Mouse (Mus musculus) intestine, postnatal 0 days (tissue): Measurements from ENCODE around the gene Ehd2. TPM values are rescaled to one million over a fixed set of nuclear protein-coding genes. Genes with fewer than 3 reads are reported as not detected.

ENCODE experiments used
- ATAC-seq: fragments of 200-750 bp; cut with Nextera tagmentation; 2 replicates; pipeline ENCODE4 v1.8.0; 2017; ENCODE audit warnings: mild to moderate bottlenecking, moderate TSS enrichment, moderate library complexity
- H3K27ac ChIP-seq: fragments of 300-500 bp; sonication (generic); 2 replicates; pipeline ENCODE4 v1.5.1; 2014; ENCODE audit warnings: mild to moderate bottlenecking, low read depth, low read length, moderate library complexity
- H3K27me3 ChIP-seq: fragments of 300-500 bp; sonication (generic); replicated peaks from 2 replicates; pipeline ENCODE4 v1.6.1; 2014; ENCODE audit warnings: low read length, mixed read lengths; ENCODE audit not compliant: control insufficient read depth, insufficient read depth
- H3K36me3 ChIP-seq: fragments of 300-500 bp; sonication (generic); 2 replicates; pipeline ENCODE4 v1.6.1; 2014; ENCODE audit warnings: mild to moderate bottlenecking, moderate library complexity; ENCODE audit not compliant: control insufficient read depth, insufficient read depth
- H3K4me1 ChIP-seq: fragments of 300-500 bp; sonication (generic); replicated peaks from 2 replicates; pipeline ENCODE4 v1.6.1; 2014; ENCODE audit warnings: antibody characterized with exemption, low read length, mixed read lengths; ENCODE audit not compliant: control insufficient read depth, insufficient read depth
- H3K4me2 ChIP-seq: fragments of 300-500 bp; sonication (generic); replicated peaks from 2 replicates; pipeline ENCODE4 v1.6.1; 2014; ENCODE audit warnings: low read depth, mild to moderate bottlenecking, moderate library complexity
- H3K4me3 ChIP-seq: fragments of 300-500 bp; sonication (generic); 2 replicates; pipeline ENCODE4 v1.5.1; 2014; ENCODE audit warnings: low read depth, low read length
- H3K9ac ChIP-seq: fragments of 300-500 bp; sonication (generic); 2 replicates; pipeline ENCODE4 v1.6.1; 2014; ENCODE audit warnings: mild to moderate bottlenecking, low read depth, low read length
- H3K9me3 ChIP-seq: fragments of 300-500 bp; sonication (generic); 2 replicates; pipeline ENCODE4 v1.6.1; 2016; ENCODE audit warnings: mixed run types; ENCODE audit not compliant: control insufficient read depth
- CTCF ChIP-seq: sonication (generic); IDR thresholded peaks from 2 replicates; pipeline ENCODE4 v1.5.1; 2016; ENCODE audit warnings: low read depth, mild to moderate bottlenecking, control low read depth, antibody characterized with exemption, moderate library complexity
- WGBS: fragments of 180-500 bp; shearing (Covaris S2); extraction: QIAGEN DNeasy Blood & Tissue Kit; methylation state at CpG from one replicate; pipeline ENCODE4 v1.1.7; 2014; 5-methylcytosine and 5-hydroxymethylcytosine counted together
- polyA plus RNA-seq: library from polyadenylated mRNA; unstranded; fragments of >200 nt; fragmentation: Nextera tagmentation; extraction: Ambion mirVana; gene quantifications from 2 replicates; pipeline ENCODE4 v1.2.1, GENCODE M21; 2015

Ehd2 gene
- polyA plus RNA-seq, 1 experiment from 2014 or later: 29.3 TPM

DNA sequence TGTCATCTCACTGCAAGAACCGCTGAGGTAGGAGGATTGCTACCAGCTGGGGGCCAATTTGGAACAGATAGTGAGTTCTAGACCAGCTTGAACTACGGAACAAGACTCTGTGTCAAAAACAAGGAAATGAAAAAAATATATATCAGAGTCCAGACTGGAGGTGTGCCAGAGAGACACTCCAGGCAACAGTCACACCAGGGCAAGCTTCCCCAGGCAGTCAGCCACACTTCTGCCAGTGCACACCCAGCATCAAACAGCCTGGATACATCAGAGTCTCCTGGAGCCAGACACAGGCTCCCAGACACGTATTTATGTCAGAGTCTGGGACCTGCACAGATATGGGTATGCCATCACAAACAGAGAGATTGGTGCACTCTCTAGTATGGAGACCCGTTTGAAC lies 6.1 kb downstream of the Ehd2 start:
- Histone ChIP-seq H3K4me1 (peaks cover 8% of the 10 kb centered on the region; the same call in 1 of the 2 replicates), H3K4me3 (no peak overlapping the region), H3K9ac (no peak overlapping the region), H3K36me3 (peaks cover 18% of the 10 kb centered on the region; the same call in 1 of the 2 replicates), H3K4me2 (no peak overlapping the region), H3K9me3 (no peaks in the 10 kb centered on the region), H3K27me3 (no peaks in the 10 kb centered on the region), H3K27ac (no peak overlapping the region)
- 46% methylated on average over 4 of the region's 4 CpGs for whole genome bisulfite sequencing
- no peak for ATAC-seq
- TF ChIP-seq CTCF: no peak

DNA sequence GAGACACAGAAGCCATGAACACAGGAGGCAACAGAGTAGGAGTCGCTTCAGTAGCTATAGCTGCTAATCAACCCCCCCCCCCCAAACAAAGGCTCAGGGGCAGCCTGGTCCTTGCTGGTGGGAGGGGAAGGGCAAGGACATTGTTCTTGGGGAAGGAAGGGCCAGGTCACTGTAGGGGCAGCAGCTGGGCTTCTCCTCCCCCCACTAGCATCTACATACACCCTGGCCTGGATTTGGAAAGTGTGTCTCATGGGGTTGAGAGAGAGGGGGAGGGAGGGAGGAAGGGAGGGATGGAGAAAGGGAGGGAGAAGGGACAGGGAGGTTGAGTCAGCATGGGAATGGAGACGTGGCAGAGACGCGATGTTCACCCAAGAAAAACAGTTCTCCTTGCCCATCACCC lies 6.7 kb downstream of the Ehd2 start:
- peaks cover 8% of the 10 kb centered on the region; the same call in 1 of the 2 replicates for H3K4me1 ChIP-seq

DNA sequence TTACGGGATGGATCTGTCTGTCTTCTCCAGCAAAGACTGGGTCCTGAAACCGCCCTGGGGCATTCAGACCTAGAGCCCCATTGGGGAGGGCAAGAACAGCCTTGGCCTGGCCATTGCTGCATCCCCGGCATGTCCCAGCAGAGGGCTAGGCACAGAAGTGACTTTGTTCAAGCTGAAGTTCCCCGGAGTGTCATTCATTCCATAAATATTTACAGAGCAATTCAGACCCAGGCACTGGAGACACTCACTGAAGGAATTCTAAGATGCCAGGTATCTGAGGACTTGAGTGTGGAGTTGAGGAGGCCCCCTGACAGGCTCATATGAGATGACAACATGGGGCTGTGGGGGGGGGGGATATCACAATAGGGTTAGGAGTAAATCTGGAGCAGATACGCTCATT lies 11.2 kb downstream of the Ehd2 start:
- 57% methylated on average over 5 of the region's 5 CpGs for WGBS
- peaks cover 28% of the 10 kb centered on the region; the same call in 1 of the 2 replicates for H3K36me3 ChIP-seq
- H3K9ac ChIP-seq: no peak overlapping the region
- H3K27me3 ChIP-seq: no peaks in the 10 kb centered on the region
- ATAC-seq: no peak
- TF ChIP-seq CTCF: peak; percentile 34
- H3K9me3 ChIP-seq: no peaks in the 10 kb centered on the region
- H3K4me2 ChIP-seq: no peak overlapping the region
- H3K27ac ChIP-seq: no peak overlapping the region
- no peak overlapping the region for H3K4me3 ChIP-seq
- H3K4me1 ChIP-seq: no peaks in the 10 kb centered on the region; the same call in 1 of the 2 replicates

More for the DNA sequence above, 6.7 kb downstream of the Ehd2 start:
- Histone ChIP-seq H3K4me2 (no peak overlapping the region), H3K4me3 (no peak overlapping the region), H3K9me3 (no peaks in the 10 kb centered on the region), H3K9ac (no peak overlapping the region), H3K36me3 (peaks cover 18% of the 10 kb centered on the region; the same call in 1 of the 2 replicates), H3K27me3 (no peaks in the 10 kb centered on the region), H3K27ac (no peak overlapping the region; the same call in 1 of the 2 replicates)
- no peak for TF ChIP-seq CTCF
- no peak for ATAC-seq
- 40% methylated on average over 4 of the region's 4 CpGs for WGBS

DNA sequence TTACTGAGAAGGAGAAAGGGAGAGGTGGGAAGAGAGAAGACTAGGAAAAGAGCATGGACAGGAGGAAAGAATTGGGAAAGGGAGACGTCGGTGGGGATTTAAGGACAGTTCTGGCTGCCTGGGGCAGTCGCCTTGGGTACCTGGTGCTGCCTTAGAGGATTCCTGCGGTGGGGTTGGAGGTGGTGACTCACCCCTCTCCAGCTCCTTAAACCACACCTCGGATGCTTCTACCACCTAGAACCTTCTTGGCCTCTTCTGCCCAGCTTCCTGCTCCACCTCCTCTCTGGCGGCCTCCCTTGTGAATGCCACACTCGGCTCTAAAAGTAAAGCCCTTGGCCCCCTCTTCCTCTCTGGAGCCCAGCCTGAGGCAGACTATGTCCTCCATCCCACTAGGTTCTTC lies 11.9 kb downstream of the Ehd2 start:
- H3K9me3 ChIP-seq: no peaks in the 10 kb centered on the region
- no peaks in the 10 kb centered on the region; the same call in 1 of the 2 replicates for H3K4me1 ChIP-seq
- peak overlapping the region; percentile 50 for H3K4me2 ChIP-seq
- no peak for ATAC-seq
- no peak overlapping the region for H3K4me3 ChIP-seq
- H3K36me3 ChIP-seq: peaks cover 31% of the 10 kb centered on the region; the same call in 1 of the 2 replicates
- H3K27ac ChIP-seq: no peak overlapping the region; the same call in 1 of the 2 replicates
- no peak for TF ChIP-seq CTCF
- H3K27me3 ChIP-seq: no peaks in the 10 kb centered on the region
- no peak overlapping the region for H3K9ac ChIP-seq
- 33% methylated on average over 7 of the region's 7 CpGs for WGBS

DNA sequence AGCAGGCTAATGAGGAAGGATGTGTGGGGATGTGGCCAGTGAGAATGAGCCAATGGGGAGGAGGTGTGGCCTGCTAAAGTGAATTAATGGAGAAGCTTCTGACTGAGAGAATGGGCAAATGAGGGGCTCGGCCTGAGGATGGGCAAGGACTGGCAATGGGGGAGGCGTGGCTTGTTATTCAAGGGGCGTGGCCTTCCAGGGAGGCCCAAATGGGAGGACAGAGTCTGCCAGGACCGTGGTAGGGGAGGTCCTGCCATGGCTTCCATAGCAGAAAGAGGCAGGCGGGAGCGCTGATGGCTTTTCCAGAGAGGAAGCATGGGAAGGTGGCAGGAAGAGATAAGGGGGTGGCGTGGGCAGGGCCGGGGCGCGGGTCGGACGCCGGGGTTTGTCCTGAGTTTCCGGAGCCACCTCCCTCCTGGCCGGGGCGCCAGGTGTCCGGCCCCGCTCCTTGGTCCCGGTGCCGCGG lies 12.4 kb downstream of the Ehd2 start:
- H3K4me2 ChIP-seq: peak overlapping the region; percentile 50
- H3K9ac ChIP-seq: no peak overlapping the region
- no peak overlapping the region for H3K27ac ChIP-seq
- H3K4me1 ChIP-seq: no peaks in the 10 kb centered on the region; the same call in 1 of the 2 replicates
- TF ChIP-seq CTCF: no peak
- WGBS: 17% methylated on average over 20 of the region's 21 CpGs
- ATAC-seq: no peak; the same call in 1 of the 2 replicates
- H3K9me3 ChIP-seq: no peaks in the 10 kb centered on the region
- peaks cover 34% of the 10 kb centered on the region; the same call in 1 of the 2 replicates for H3K36me3 ChIP-seq
- no peaks in the 10 kb centered on the region for H3K27me3 ChIP-seq
- H3K4me3 ChIP-seq: no peak overlapping the region

DNA sequence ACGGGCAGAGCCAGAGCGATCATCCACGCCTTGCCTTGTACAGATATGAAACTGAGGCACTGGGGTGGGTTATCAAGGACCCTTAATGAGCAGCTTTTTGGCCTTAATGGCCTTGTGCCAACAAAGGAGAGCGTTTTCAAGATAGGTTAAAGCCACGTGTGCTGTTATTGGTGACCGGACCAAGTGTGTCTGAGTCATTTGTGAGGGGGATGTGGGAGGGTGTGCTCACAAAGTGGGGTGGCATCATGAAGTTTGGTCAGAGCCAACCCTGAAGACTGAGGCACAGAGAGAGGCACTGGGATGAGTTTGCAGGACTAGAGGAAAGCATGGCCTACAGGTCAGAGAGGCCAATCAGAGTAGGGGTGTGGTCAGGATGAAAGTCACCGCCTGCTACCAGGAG lies 12.9 kb downstream of the Ehd2 start:
- 88% methylated on average over 7 of the region's 7 CpGs for WGBS
- H3K9me3 ChIP-seq: no peaks in the 10 kb centered on the region
- H3K27me3 ChIP-seq: no peaks in the 10 kb centered on the region
- no peak for ATAC-seq
- no peak overlapping the region for H3K4me3 ChIP-seq
- H3K36me3 ChIP-seq: peaks cover 35% of the 10 kb centered on the region; the same call in 1 of the 2 replicates
- no peak overlapping the region for H3K27ac ChIP-seq
- TF ChIP-seq CTCF: no peak
- H3K4me1 ChIP-seq: no peaks in the 10 kb centered on the region; the same call in 1 of the 2 replicates
- H3K9ac ChIP-seq: no peak overlapping the region
- no peak overlapping the region; the same call in 1 of the 2 replicates for H3K4me2 ChIP-seq
